Mouse (Mus musculus) erythroblast, adult 5-6 weeks (primary cell): Measurements from ENCODE around the gene Olfr544. TPM values are rescaled to one million over a fixed set of nuclear protein-coding genes. Genes with fewer than 3 reads are reported as not detected.
"Not testable (repeated sequence)": the region's sequence is repeated elsewhere in the genome, so short reads cannot be mapped to it uniquely, and the experiment has no call there.

ENCODE experiments used
- ATAC-seq: replicated peaks from 2 replicates; pipeline ENCODE4 v1.8.0; 2016; ENCODE audit warnings: moderate number of reproducible peaks, mild to moderate bottlenecking, moderate TSS enrichment, inconsistent platforms; ENCODE audit not compliant: poor library complexity, low FRiP score, severe bottlenecking
- total RNA-seq, 2 experiments: library from RNA; stranded (forward) in 1 of 2; stranded (reverse) in 1 of 2; fragments of 150-400 nt in 1 of 2; fragments of 200-764, 138-1000 nt in 1 of 2; gene quantifications; 2 replicates each; pipeline versions ENCODE4 v1.2.3 to v1.2.4; 2015 to 2017; ENCODE audit warnings: low replicate concordance in 2 of 2

Olfr544 gene
- not detected in 2 replicates for total RNA-seq (2015; ENCODE audit: low replicate concordance)
- not detected in 2 replicates for total RNA-seq (2017; ENCODE audit: low replicate concordance)

DNA sequence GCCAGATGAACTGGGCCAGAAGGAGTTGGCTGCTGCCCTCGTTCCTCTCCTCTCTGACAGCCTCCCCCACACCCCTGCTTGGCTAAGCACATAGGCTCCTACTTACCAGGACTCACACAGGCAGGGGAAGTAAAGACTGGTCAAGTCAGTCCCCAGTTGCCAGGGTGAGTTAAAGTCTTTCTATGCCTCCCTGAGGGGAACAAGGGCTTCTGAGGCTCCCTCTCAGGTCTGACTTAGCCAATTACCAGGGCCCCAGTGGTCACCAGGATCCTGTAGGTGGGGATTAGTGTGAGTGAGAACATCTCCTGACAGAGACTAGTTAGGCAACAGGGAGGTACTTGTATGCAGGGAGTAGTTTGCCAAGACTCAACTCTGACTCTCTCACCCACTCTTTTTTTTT lies at the start of gene Olfr544:
Gene Olfr544, minus strand, starts transcription at position 153 of the 400 bp plus-strand sequence.
- ATAC-seq = no peak

DNA sequence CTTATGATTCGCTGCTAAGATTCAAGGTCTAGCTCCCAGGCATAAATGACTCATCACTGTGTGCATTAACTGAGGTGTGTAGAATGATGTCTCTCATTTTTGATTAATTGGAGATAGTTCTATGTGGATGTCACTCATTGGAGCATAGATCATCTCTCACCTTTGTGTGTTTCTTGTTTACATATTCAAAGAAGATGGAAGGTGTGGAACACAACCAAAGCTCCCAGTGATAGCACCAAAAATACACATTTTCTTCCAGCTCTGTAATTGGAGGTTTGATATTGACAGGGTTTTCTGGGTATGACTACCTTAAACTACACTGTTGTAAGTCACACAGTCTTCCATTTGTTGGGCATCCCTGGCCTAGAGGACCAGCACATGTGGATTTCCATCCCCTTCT lies 46.3 kb upstream of the Olfr544 start, which contains the start of gene Olfr547:
Gene Olfr547, plus strand, starts transcription at position 301 of the 400 bp plus-strand sequence.
- no peak for ATAC-seq

DNA sequence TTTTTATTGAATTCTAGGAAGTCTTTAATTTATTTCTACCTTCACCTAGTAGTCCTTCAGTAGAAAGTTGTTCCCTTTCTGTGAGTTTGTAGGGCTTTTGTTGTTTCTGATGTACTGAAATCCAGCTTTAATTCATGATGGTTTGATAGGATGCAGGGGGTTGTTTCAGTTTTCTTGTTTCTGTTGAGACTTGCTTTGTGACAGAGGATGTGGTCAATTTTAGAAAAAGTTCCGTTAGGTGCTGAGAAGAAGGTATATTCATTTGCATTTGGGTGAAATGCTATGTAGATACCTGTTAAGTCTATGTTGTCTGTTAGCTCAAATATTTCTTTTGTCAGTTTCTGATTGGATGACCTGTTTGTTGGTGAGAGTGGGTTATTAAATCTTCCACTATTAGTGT lies 40.9 kb upstream of the Olfr544 start:
- no peak for ATAC-seq

DNA sequence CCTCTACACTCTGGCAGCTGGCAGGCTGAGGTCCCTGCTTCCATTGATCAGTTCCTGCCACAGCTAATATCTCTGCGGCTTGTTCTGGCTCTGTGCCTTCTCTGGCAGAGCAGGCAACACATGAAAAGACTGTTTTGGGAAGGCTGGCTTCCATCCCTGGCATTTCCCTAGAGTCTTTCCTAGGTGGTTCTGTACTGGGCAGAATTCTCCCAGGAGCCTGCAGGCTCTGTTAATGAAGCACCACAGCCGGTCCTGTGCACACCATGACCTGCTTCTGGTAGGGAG lies 28.9 kb upstream of the Olfr544 start:
- no peak for ATAC-seq

DNA sequence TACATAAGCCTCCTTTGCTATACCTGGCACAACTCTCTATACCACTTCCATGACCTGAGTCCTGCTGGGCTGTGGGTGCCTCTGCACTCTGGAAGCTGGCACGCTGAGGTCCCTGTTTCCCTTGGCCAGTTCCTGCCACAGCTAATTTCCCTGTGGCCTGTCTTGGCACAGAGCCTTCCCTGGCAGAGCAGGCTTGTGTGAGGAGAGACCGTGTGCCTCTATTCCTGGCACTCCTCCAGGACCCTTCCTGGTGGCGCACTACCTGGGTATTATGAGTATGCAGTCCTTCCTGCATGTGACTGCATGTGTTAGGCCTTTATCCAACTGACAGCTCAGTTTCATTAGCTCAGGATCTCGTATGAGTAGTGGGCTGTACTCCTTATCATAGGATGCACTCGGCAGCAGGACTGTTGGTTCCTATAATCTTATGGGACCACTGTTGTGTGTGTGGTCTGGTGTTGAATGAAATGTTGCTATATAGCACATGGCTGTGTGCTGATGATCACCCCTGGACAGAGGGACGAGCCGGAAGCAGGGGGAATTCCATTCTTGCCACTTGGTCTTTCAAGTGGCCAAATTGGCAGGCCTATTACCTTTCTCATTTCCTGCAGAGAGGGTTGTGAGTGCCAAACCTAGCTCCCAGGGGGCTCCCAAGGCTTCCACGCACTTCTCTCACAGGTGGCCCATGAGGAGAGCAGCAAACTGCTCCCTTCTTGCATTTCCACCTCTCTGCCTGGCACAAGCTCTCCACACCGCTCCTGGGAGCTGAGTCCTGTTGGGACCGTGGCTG lies 28.3 kb upstream of the Olfr544 start:
- no peak for ATAC-seq

DNA sequence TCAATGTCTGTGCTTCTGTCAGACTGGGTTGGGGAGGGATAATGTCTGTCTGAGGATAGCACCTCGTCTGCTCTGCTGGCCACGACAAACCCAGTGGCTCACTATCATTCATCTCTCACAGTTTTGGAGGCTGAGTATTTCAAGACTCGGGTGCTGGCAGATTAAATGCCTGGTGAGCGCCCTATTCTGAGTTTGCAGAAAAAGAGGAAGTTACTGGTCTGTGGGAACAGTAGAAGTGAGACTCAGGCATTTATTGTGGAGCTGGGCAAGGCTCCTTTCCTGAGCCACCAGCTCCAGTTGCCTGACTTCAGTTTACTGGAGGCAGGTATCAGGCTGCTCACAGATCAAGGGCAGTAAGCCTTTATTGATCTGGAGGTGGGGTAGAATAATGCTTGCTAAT lies 26.0 kb upstream of the Olfr544 start:
- no peak for ATAC-seq

DNA sequence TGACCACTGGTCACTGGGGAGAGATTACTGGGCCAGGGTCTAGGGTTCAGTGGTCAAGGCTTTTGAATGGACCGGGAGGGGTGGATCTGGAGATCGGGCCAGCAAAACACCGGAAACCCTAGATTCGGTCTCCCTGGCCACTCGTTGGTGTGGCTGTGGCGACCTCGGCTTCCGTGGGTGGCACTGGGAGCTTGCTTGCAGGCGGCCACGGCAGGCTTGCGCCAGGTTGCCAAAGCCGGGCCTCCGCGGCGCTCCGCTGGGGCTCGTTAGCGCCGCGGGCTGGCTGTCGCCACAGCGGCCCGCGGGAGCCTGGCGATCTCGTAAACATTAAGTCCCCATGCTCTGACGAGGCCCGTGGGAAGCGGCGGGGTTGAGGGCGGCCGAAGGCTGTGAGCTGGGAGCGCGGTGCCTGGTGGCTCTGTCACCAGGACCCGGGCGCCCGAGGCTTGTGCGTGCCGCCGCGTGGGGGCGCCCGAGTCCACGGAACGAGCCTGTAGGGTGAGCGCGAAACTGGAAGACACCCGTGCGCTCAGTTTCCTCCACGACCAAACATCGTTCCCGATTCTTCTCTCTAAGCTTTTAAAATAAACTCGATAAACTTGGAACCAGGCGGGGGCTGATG lies 24.8 kb upstream of the Olfr544 start:
- peak; percentile 58; the same call in 1 of the 2 replicates for ATAC-seq

DNA sequence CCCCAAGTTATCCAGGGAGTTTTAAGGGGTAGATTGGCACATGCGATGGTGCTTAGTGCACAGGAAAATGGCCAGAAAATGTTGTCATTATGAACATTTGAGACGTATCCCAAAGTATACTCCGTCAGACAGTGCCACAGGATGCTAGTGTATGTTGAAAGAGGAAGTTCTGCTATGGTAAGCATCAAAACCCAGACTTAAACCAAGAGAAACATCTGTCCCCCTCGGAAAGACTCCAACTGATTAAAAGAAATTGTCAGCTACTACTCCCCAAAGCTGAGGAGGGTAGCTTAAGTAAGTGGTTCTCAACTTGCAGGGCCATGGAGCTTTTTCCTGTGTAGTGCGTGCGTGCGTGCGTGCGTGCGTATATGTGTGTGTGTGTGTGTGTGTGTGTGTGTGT lies 23.8 kb upstream of the Olfr544 start:
- no peak for ATAC-seq

DNA sequence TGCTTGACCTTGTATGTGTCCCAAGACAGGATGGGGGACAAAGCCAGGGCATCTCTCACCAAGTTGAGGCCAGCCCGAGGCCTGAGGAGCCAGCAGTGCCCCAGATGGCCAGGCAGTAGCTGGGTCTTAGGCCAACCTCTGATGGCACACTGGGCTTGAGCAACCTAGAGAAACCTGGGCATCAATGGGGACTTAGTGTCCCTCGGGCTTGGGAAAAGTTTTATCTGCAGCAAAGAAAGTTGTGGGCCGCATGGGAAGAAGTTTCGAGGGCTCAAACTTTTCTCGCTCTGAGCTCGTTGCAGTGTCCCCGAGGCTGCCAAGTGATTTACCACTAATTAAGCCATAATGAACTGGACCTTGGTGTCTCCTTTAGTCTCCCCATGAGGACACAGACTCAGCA lies 21.6 kb upstream of the Olfr544 start:
- no peak for ATAC-seq

DNA sequence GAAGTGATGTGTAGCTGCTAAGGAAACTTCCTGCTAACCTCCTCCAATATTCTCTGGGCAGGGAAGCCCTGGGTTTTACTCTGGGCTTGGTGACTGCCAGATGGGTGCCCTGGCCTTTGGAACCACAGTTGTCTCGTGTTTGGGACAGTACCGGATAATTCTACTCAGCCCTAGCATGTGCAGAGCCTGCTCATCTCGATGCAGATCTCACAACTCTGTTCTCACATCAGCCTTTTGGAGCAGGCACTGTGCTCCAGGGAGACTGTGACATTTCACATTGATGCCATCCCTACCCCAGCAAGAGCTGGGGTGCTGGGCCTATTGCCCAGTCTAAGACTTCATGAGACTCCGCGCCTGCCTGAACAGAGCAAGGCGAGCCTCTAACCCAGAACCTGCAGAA lies 20.6 kb upstream of the Olfr544 start:
- ATAC-seq = no peak

DNA sequence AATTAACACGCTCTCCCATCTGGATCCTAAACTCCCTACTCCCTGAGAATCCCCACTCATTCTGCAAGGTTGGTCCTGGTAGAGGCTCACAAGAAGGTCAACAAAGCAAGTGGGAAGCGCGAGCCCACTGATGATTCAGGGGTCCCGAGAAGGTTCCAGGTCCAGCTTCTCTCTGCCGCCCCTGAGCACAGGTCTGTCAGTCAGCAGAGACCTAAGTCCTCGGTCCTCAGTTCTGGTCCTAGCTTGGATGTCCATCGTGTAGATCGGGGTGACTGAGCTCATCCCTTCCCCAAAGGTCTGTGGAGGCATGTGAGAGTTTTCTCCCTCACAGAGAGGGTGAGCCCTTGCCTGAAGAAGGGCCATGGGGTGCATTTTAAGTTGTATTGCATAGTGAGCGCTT lies 20.0 kb upstream of the Olfr544 start:
- ATAC-seq = no peak

DNA sequence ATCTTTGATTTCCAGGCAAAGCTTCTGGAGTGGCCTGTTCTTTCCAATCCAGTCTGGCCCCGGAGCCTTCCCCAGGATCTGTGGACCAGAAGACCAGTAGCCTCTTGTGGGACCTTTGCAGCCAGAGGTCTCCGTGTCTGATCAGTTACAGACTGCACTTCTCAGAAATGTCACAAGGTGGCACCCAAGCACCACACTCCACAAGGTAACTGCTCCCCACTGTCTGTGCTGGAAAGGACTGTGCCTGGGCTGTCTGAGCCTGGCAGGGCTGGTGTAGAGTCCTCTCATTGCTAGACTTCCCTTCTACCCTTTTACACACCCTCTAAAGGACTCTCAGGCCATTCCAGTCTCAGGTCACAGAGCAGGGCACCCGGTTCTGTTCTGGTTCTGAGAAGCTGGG lies 18.7 kb upstream of the Olfr544 start:
- ATAC-seq = peak; percentile 80

DNA sequence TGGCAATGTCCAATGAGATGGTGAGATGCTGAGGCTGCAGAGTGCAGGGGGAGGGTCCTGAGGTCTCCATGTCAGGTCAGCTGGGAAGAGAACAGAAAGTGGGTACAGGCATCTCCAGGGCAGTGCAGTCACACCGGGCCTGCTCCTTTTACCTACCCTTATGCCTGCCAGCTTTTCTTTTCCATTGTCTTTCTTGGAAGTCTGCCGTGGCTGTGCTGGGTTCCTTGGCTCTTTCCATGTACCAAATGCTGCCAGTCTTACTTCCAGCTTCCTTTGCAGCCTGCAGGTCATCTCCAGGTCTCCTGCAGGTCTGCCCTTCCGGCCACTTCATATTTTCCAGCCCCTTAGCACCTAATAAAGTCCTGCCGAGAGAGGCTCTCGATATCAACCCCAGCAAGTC lies 13.9 kb upstream of the Olfr544 start:
- no peak for ATAC-seq

DNA sequence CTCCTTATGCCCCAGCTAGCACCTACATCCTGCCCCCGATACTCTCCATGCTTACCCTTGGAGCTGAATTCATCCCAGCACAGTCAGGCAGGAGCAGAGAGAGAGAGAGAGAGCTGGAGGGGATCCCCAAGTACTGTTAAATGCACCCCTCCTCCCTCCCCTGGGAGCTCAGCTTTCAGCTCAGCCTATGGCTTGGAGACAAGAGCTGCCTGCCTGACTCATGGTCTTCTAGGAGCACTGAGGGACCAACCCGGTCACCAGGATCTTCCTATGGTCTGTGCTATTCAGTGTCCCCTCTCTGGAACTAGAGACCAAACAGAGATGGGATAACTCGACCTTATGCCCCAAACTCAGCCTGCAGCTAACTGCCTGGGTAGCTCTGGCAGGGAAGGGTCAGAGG lies 11.4 kb upstream of the Olfr544 start, which contains the start of gene Olfr545:
Gene Olfr545, minus strand, starts transcription at position 101 of the 400 bp plus-strand sequence.
- no peak for ATAC-seq

DNA sequence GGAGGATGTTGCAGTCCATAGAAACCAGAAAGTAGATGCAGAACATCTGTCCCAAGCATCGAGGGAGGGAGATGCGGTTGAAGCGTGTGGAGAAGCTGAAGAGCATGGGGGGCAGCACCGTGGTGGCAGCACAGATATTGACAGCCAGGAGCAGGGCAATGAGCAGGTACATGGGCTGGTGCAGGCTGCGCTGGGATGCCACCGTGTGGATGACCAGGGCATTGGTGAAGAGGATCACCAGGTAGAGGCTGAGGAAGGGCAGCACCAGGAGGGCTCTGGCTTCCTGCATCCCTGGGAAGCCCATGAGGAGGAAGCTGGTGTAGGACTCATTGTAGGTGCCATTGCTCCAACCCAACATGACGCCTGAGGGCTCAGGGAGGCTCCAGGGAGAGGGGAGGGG lies 6.3 kb upstream of the Olfr544 start:
- peak; percentile 46 for ATAC-seq

DNA sequence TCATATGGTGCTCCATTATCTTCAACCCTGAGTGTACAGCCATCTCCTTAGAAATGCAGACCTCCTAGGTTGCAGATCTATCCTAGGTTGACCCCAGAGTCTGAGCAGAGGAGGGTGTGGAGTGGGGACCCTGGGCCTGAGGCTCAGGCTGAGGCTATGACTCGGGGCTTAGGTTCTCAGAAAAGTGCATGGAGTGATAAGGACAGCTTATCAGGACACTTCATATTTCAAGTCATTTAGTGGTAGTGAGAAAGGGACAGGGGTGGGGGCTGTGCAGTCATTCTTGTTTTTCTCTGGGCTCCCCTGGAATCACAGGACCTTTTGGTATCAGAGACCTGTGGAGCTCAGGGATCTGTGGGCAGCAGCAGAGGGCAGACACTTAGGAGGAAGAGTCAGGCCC lies 2.0 kb downstream of the Olfr544 start:
- no peak for ATAC-seq

DNA sequence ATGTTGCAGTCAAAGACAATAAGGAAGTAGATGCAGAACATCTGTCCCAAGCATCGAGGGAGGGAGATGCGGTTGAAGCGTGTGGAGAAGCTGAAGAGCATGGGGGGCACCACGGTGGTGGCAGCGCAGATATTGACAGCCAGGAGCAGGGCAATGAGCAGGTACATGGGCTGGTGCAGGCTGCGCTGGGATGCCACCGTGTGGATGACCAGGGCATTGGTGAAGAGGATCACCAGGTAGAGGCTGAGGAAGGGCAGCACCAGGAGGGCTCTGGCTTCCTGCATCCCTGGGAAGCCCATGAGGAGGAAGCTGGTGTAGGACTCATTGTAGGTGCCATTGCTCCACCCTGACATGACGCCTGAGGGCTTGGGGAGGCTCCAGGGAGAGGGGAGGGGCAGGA lies 3.3 kb downstream of the Olfr544 start:
- not testable (repeated sequence) for ATAC-seq

DNA sequence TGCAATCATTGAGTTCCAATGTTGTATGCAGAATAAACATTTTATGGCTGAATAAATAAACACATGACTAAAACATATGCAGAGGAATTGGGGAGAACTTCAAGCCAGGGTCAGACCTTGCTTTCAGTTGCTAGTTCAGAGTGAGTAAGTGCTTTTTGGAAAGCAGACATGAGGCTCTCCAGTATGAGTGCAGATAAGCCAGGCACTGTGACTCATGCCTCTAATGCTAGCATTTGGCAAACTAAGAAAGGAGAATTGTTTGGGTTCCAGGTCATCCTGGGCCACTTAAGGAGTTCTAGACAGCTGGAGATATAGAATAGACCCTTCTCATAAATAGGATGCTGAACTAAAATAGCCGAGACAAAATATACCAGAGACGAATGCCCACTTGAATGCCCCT lies 4.4 kb downstream of the Olfr544 start:
- no peak for ATAC-seq

DNA sequence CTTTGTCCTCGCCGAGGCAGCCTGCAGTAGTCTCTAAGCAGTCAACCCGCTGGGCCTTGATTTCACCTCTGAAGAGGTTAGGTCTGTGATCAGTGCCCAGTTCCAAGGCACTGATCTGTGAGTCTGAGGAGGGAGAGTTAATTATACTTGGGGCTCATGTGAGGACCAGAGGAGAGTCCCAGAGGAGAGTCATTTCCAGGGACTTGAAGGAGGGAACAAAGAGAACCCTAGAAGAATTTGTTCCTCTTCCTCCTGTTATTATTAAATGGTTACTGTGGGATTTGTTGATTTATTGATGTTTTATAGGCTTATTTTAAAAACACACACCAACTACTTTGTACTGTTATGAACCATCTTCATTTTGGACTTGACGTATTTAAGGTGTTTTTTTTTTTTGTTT lies 6.5 kb downstream of the Olfr544 start, which contains the start of gene Olfr543:
Gene Olfr543, minus strand, starts transcription at position 101 of the 400 bp plus-strand sequence.
- ATAC-seq = no peak

DNA sequence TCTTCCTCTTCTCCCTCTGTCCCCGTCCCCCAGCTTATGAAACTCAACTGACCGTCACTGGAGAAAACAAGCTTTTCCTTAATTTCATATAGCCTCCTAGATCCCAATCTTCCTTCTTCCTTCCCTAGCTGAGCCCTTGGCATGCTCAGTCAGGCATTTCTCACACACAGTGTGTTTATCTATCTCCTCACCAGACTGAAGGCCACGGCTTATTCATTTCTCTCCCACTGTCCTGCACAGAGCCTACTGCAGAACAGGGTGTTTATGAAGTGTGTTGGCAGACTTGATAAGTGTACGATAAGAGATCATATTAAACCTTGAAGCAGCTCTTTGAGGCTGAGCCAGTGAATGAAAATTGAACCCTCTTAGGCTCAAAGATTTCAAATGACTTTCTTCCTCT lies 7.3 kb downstream of the Olfr544 start:
- no peak for ATAC-seq

DNA sequence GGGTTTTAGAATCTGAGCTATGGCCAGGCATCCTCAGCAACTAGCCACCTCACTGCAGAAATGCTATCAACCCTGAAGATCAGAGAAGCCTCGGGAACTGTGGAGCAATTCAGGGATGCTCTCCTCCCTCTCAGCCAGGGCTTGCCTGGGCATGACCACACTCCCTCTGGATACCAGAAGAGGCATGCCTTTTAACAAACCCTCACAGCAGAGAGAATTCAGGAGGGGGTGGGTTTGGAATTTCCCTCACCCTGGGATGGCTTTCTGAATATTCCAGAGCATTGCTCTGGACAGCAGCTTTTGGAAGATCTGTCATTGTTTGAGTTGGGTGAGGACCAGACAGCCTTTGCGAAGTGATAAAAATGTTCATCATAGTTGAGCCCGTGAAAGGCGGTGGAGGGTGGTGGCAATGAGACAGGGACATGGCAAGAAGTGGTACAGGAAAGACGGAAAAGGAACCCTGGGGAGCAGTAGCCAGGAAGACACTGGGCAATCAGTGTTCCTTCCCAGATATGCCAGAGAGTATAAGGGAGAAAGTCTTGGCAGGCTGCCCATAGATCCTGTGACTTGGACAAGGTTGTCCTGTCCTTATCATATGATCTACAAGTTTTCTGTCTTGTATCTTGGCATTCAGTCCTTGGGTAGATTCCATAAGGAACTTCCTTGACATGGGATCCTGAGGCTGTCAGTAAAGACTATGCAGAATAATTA lies 8.6 kb downstream of the Olfr544 start:
- no peak for ATAC-seq
